Mouse (Mus musculus) B cell, adult 2 months (primary cell): ENCODE measurements around the gene Trak2.
"Not testable (repeated sequence)": the region's sequence is repeated elsewhere in the genome, so short reads cannot be mapped to it uniquely, and the experiment has no call there.

Source experiments
- DNase-seq, 2 experiments: peaks; one replicate each; pipeline ENCODE4 v3.0.0; 2022

The Trak2 gene

DNA sequence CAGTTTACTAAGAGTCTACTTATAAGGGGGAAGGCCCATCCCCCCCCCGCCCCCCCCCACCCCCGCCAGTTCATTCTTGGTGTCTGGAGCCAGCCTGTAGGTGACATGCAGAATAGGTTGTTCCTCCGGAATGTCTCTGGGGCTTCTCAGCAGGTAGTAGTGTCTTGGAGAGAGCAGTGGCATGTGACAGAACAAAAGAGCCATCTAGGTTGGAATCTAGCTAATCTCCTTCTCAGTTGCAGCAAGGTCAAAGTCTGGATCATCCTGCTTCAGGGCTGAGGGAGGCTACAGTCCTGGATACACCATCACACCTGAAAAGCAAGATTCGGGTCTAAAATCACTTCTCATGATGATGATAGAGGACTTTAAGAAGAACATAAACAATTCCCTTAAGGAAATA lies 87.6 kb downstream of the Trak2 start:
- DNase-seq, result no peak

DNA sequence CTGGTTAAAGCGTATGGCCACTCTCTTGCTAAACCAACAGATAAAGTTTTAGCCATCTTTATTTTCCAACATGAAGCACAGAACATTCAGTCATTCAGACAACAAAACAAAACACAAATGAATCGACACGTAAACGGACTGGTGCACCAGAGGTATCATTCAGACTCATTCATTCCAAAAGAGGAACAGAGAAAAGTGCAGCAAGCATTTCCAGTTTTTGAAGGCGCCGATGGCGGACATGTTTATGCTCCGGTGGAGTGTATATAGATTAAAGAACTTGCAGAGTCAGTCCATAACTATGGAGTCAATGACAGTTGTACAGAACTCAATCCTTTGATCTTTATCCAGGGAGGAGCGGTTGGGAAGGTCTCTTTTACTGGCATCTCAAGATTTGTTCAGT lies 90.0 kb downstream of the Trak2 start:
- DNase-seq, result peak; percentile 44 to 50

DNA sequence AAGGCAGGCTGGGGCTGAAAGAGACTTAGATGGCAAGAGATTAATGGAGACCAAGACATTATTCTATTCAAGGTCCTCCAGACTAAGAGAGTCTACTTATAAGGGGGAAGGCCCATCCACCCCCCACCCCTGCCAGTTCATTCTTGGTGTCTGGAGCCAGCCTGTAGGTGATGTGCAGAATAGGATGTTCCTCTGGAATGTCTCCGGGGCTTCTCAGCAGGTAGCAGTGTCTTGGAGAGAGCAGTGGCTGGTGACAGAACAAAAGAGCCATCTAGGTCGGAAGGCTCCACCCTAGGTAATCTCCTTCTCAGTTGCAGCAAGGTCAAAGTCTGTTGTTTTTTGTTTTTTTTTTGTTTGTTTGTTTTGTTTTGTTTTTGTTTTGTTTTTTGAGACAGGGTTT lies 93.9 kb downstream of the Trak2 start:
- DNase-seq, result not testable (repeated sequence)

DNA sequence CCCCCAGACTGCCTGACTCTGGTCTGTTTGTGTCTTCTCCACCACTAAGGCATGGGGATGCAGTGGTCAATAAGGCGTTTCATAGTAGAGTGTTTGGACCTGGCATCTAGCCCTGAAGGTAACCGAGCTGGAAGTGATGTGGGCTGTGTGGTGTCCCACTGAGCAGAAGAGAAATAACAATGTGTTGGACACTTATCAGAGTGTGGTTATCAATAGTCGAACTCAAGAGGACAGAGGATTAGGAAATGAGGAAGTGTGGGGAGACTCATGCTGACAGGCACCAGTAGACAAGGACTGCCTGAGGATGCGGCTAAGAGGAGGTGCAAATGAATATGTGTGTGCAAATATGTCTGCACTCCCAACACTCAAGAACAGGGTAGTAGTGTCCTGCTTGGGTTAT lies 96.7 kb downstream of the Trak2 start:
- not testable (repeated sequence) for DNase-seq

DNA sequence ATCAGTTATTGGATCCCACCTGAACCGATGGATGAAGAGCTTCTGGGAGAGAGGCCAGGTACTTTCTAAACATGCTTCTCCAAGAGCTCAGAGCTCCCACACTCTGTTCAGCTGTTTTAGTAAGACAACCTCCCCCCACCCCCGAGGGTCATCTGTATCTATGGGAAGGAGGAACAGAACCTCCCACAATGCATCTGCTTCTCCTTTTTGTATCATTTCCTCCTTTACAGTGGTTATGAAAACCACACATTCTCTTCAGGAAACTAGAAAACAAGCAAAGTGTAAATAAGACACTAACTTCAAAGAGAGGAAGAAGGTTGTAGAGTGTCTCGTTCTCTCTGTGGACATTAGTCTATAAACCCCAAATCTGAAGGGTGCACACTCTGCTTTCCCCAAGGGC lies 112.6 kb downstream of the Trak2 start:
- peak; percentile 29 to 30 for DNase-seq

DNA sequence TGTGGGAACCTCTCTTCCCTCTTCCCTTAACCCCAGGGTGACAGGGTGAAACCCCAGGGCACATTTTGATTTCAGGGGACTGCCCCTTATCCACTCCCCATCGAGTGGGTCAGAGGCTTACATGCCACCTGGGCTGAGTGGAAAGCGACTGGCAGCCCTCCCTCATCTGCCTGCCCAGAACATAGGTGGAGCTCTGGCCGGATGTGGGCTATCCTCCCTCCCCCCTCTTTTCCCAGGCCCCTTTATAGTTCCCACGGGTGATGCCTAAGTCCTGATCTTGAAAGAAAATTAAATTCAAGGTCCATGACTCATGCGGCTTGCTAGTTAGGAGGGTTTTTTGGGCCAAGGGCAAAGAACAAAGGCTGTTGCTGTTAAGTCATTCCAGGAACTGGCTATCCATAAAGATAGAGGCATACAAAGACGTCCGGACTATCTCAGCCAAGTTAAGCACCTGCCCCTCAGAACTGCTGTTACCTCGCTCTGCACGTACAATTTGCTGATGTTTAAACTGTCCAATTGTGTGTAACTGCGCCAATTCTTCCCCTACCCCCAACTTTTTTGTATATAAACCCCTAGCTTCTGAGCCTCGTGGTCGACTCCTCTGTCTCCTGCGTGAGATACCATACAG lies 113.4 kb downstream of the Trak2 start:
- DNase-seq, result peak; percentile 27 to 30

DNA sequence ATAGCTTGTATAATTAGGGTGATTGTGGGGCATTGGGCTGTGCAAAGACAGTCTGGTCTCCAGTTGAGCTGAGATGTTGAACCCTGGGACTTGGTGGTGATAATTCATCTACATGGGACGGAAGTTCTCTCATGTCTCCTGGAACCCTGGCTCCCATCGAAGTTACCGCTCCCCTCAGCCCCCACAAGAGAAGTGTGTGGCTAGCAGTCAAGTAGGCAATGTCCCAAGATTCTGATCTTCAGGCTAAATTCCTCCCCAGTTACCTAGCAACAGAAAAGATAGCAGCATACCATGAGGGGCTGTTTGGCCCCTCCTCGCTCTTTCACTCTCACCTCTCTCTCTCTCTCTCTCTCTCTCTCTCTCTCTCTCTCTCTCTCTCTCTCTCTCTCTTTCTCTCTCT lies 114.1 kb downstream of the Trak2 start:
- DNase-seq, result not testable (repeated sequence)

DNA sequence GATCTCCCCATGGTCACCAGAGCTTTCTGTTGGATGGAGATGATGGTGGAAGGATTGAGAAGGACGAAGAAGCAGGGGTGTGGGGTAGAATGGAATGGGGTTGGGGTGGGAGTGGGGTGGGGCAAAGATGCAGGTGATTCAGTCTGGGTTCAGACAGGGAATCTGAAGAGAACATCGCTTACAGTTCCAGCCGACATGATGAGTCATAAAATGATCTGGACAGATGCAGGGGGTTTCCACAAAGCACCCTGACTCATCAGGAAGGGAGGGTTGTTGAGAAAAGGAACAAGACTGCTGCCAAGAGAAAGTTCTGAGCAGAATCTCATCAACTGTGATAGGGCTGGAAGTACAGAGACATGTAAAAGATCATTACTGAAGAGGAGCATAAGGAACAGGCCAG lies 116.4 kb downstream of the Trak2 start:
- DNase-seq, result not testable (repeated sequence)
